Mouse (Mus musculus): Measurements from ENCODE around the gene 4930524B15Rik.

GRCm38 (mm10) chr11:32027474-32028342, 62.3 kb downstream of the 4930524B15Rik start:
- TF ChIP-seq CTCF (IDR thresholded peaks at IDR 0.05; ENCODE audit: borderline replicate concordance, insufficient read depth, low read depth, low read length) (no peak), POLR2A (IDR thresholded peaks at IDR 0.05; ENCODE audit: borderline replicate concordance, insufficient read depth, low read length) (no peak)

All from cerebellum, adult 2 months (tissue).